In the genomic region with DNA sequence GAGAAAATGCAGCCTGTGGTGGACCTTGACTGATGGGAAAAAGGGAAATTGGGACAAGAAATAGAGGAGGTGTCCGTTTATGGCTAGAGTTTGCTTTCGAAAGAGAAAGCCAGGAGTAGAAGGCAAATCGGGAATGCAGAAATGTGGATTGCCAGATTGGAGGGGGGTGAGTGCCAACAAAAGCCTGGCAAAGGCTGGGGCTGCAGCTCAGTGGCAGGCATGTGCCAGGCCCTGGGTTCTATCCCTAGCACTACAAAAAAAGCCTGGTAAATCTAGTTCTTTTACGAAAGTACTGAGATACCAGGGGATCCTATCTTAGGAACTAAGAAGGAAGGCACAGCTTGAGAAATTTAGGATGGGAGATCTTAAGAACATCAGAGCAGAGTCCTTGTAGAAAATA, we compare ENCODE assay signal across 18 mouse cellular contexts.
A peak's percentile ranks its signal among the peaks of the same experiment; 100 is the strongest.
DNase-seq lines count a peak whose midpoint lies in the region; ATAC-seq and TF ChIP-seq lines count a peak whose summit lies in the region.
"Had no signal": no experiment of that assay in that cellular context is flagged by ENCODE, and none has a peak within 500 bp of the region (broad histone marks: within the 10 kb centered on the region; RNA-seq: fewer than 3 reads in every experiment).

No protein-coding gene starts in this region.

- no peak overlapping the region for H3K4me3 ChIP-seq in forebrain, postnatal 0 days (ENCODE audit: low read depth, low read length)
- no peak overlapping the region for H3K4me3 ChIP-seq in forebrain, embryonic 13.5 days
- no peak overlapping the region for H3K4me3 ChIP-seq in liver, postnatal 0 days (ENCODE audit: low read depth, low read length)
- H3K4me3 ChIP-seq: forebrain, embryonic 15.5 days; heart, adult 2 months; heart, embryonic 15.5 days; hindbrain, embryonic 10.5 days; limb, embryonic 15.5 days; neural tube, embryonic 12.5 days had no signal

- no peaks in the 10 kb centered on the region for H3K4me1 ChIP-seq in forebrain, postnatal 0 days (ENCODE audit: insufficient read depth)
- H3K4me1 ChIP-seq in forebrain, embryonic 13.5 days, result no peaks in the 10 kb centered on the region
- H3K4me1 ChIP-seq in liver, postnatal 0 days (ENCODE audit: insufficient read depth), result no peaks in the 10 kb centered on the region
- H3K4me1 ChIP-seq: forebrain, embryonic 15.5 days; heart, embryonic 15.5 days; hindbrain, embryonic 10.5 days; limb, embryonic 15.5 days; neural tube, embryonic 12.5 days had no signal

- WGBS in forebrain, postnatal 0 days, result 70% methylated on average over 4 of the region's 4 CpGs
- 84% methylated on average over 4 of the region's 4 CpGs for WGBS in forebrain, embryonic 13.5 days
- 67% methylated on average over 4 of the region's 4 CpGs for whole genome bisulfite sequencing in liver, postnatal 0 days (ENCODE audit: insufficient replicate concordance)

- H3K4me2 ChIP-seq in forebrain, postnatal 0 days (ENCODE audit: low read depth), result no peak overlapping the region
- H3K4me2 ChIP-seq in forebrain, embryonic 13.5 days, result no peak overlapping the region
- H3K4me2 ChIP-seq in liver, postnatal 0 days (ENCODE audit: low read depth, low read length), result no peak overlapping the region
- H3K4me2 ChIP-seq: forebrain, embryonic 15.5 days; heart, embryonic 15.5 days; limb, embryonic 15.5 days; neural tube, embryonic 12.5 days had no signal

- H3K27me3 ChIP-seq in forebrain, postnatal 0 days (ENCODE audit: insufficient read depth, low read length), result no peaks in the 10 kb centered on the region
- H3K27me3 ChIP-seq in forebrain, embryonic 13.5 days, result peaks cover 6% of the 10 kb centered on the region; the same call in 1 of the 2 replicates
- H3K27me3 ChIP-seq in liver, postnatal 0 days (ENCODE audit: insufficient read depth, low read length), result no peaks in the 10 kb centered on the region
- H3K27me3 ChIP-seq: forebrain, embryonic 15.5 days; heart, embryonic 15.5 days; neural tube, embryonic 12.5 days had no signal

- ATAC-seq in forebrain, postnatal 0 days, result no peak
- ATAC-seq in forebrain, embryonic 13.5 days, result no peak
- ATAC-seq in liver, postnatal 0 days, result no peak
- ATAC-seq: forebrain, embryonic 15.5 days had no signal

- no peaks in the 10 kb centered on the region for H3K9me3 ChIP-seq in forebrain, postnatal 0 days (ENCODE audit: low read length)
- H3K9me3 ChIP-seq in forebrain, embryonic 13.5 days (replicated peaks), result no peaks in the 10 kb centered on the region
- H3K9me3 ChIP-seq in liver, postnatal 0 days (ENCODE audit: low read length), result no peaks in the 10 kb centered on the region
- H3K9me3 ChIP-seq: forebrain, embryonic 15.5 days; heart, embryonic 15.5 days; hindbrain, embryonic 10.5 days; limb, embryonic 15.5 days; neural tube, embryonic 12.5 days had no signal

- peak; percentile 24 for DNase-seq in forebrain, postnatal 0 days
- peak; percentile 53 for DNase-seq in brain, adult 2 months (ENCODE audit: low read depth, low spot score)
- DNase-seq in cerebellum, adult 9-11 months, result peak; percentile 12
- peak; percentile 16 to 43 for DNase-seq in layer of hippocampus, postnatal 10 days (ENCODE audit: low spot score in 2 of 2)
- no peak for DNase-seq in urinary bladder, postnatal 36 days (ENCODE audit: low spot score in 2 of 2)
- no peak for DNase-seq in liver, postnatal 0 days
- DNase-seq: adrenal gland, postnatal 36 days; B cell, adult 2 months; gastrocnemius, postnatal 14 days; heart, adult 2 months; kidney, adult 2 months; kidney, postnatal 25 days had no signal

- no peak overlapping the region for H3K27ac ChIP-seq in forebrain, postnatal 0 days (ENCODE audit: low read depth, low read length)
- no peak overlapping the region for H3K27ac ChIP-seq in forebrain, embryonic 13.5 days
- no peak overlapping the region for H3K27ac ChIP-seq in liver, postnatal 0 days (ENCODE audit: low read depth)
- H3K27ac ChIP-seq: forebrain, embryonic 15.5 days; heart, adult 2 months; heart, embryonic 15.5 days; hindbrain, embryonic 10.5 days; limb, embryonic 15.5 days; neural tube, embryonic 12.5 days had no signal

- no peak for TF ChIP-seq CTCF in forebrain, postnatal 0 days (IDR thresholded peaks at IDR 0.05; ENCODE audit: low read depth)
- TF ChIP-seq CTCF in liver, postnatal 0 days (IDR thresholded peaks at IDR 0.05; ENCODE audit: low read depth), result no peak

- H3K9ac ChIP-seq in forebrain, postnatal 0 days, result no peak overlapping the region
- H3K9ac ChIP-seq in forebrain, embryonic 13.5 days, result no peak overlapping the region
- H3K9ac ChIP-seq in liver, postnatal 0 days (replicated peaks), result no peak overlapping the region
- H3K9ac ChIP-seq: forebrain, embryonic 15.5 days; heart, embryonic 15.5 days; limb, embryonic 15.5 days; neural tube, embryonic 12.5 days had no signal

- H3K36me3 ChIP-seq in forebrain, postnatal 0 days (ENCODE audit: insufficient read depth), result no peaks in the 10 kb centered on the region
- no peaks in the 10 kb centered on the region for H3K36me3 ChIP-seq in forebrain, embryonic 13.5 days (ENCODE audit: poor library complexity, severe bottlenecking)
- no peaks in the 10 kb centered on the region for H3K36me3 ChIP-seq in liver, postnatal 0 days (replicated peaks; ENCODE audit: insufficient read depth, low read length)
- H3K36me3 ChIP-seq: forebrain, embryonic 15.5 days; heart, embryonic 15.5 days; hindbrain, embryonic 10.5 days; limb, embryonic 15.5 days; neural tube, embryonic 12.5 days had no signal

- no peak for TF ChIP-seq EP300 in liver, postnatal 0 days (IDR thresholded peaks at IDR 0.05; ENCODE audit: low read depth)

Comparison
In these comparisons a context has a peak if more than half of its experiments do, and no peak if none do; other contexts are left out.
1. DNase-seq: peak in forebrain, postnatal 0 days (single experiment), brain, adult 2 months (single experiment), cerebellum, adult 9-11 months (single experiment) and layer of hippocampus, postnatal 10 days (2 of 2); none in urinary bladder, postnatal 36 days (0 of 2) and liver, postnatal 0 days (single experiment).